Mouse (Mus musculus) limb, embryonic 13.5 days (tissue): ENCODE measurements around the gene Spef1. TPM values are rescaled to one million over a fixed set of nuclear protein-coding genes. Genes with fewer than 3 reads are reported as not detected.

Experiments
- ATAC-seq: fragments of 200-750 bp; cut with Nextera tagmentation; 2 replicates; pipeline ENCODE4 v1.8.0; 2017; ENCODE audit warnings: low read depth, moderate number of reproducible peaks, moderate TSS enrichment; ENCODE audit not compliant: low FRiP score
- H3K27ac ChIP-seq: fragments of 300-500 bp; sonication (generic); 2 replicates; pipeline ENCODE4 v1.5.1; 2015; ENCODE audit warnings: inconsistent platforms, mild to moderate bottlenecking, moderate library complexity
- H3K27me3 ChIP-seq: fragments of 300-500 bp; sonication (generic); 2 replicates; pipeline ENCODE4 v1.6.1; 2015; ENCODE audit warnings: mild to moderate bottlenecking, inconsistent platforms
- H3K36me3 ChIP-seq: fragments of 300-500 bp; sonication (generic); 2 replicates; pipeline ENCODE4 v1.6.1; 2015; ENCODE audit warnings: inconsistent platforms, mild to moderate bottlenecking, moderate library complexity
- H3K4me1 ChIP-seq: fragments of 300-500 bp; sonication (generic); 2 replicates; pipeline ENCODE4 v1.6.1; 2015; ENCODE audit warnings: inconsistent platforms
- H3K4me2 ChIP-seq: fragments of 300-500 bp; sonication (generic); replicated peaks from 2 replicates; pipeline ENCODE4 v1.6.1; 2015; ENCODE audit warnings: inconsistent platforms, mild to moderate bottlenecking, moderate library complexity
- H3K4me3 ChIP-seq: fragments of 300-500 bp; sonication (generic); 2 replicates; pipeline ENCODE4 v1.5.1; 2015; ENCODE audit warnings: moderate library complexity, mild to moderate bottlenecking, inconsistent platforms
- H3K9ac ChIP-seq: fragments of 300-500 bp; sonication (generic); 2 replicates; pipeline ENCODE4 v1.6.1; 2015; ENCODE audit warnings: mild to moderate bottlenecking, inconsistent platforms
- H3K9me3 ChIP-seq: fragments of 300-500 bp; sonication (generic); 2 replicates; pipeline ENCODE4 v1.6.1; 2016; ENCODE audit warnings: inconsistent platforms
- WGBS: fragments of 180-500 bp; shearing (Covaris S2); methylation state at CpG from one replicate; pipeline ENCODE4 v1.1.7; 2015; 5-methylcytosine and 5-hydroxymethylcytosine counted together
- polyA plus RNA-seq: library from polyadenylated mRNA; unstranded; fragments of >200 nt; fragmentation: Nextera tagmentation; extraction: Ambion mirVana; gene quantifications from 2 replicates; pipeline ENCODE4 v1.2.1, GENCODE M21; 2015

Gene Spef1
- polyA plus RNA-seq, 1 experiment from 2014 or later = 5.5 TPM

DNA sequence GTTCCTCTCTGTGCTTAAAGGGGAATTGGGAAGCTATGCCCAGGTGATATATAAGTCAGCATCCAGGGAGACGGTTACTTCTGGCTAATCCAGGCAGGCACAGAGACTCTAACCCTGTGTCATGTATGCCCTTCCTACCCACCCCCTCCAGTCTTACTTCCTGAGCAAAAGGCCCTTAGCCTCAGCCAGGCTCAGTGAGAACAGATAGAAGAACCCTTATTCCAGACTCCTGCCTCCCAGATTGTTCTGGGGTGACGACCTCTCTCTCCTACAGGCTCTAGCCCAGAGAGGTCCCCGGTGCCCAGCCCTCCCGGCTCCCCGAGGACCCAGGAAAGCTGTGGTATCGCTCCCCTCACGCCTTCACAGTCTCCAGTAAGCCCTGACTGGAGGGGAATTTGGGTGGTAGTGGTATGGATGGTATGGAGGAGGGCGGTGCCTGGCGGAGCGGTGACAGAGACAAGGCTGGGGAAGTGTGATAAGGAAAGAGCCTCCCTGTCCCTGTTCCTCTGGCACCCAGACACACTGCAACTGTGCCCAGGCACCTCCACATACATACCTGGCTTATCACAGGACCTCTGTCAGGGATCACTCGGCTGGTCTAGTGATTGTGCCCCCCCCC is 51.5 kb downstream of the Spef1 start:
- peak overlapping the region; percentile 31; the same call in 1 of the 2 replicates for H3K9ac ChIP-seq
- ATAC-seq = no peak

DNA sequence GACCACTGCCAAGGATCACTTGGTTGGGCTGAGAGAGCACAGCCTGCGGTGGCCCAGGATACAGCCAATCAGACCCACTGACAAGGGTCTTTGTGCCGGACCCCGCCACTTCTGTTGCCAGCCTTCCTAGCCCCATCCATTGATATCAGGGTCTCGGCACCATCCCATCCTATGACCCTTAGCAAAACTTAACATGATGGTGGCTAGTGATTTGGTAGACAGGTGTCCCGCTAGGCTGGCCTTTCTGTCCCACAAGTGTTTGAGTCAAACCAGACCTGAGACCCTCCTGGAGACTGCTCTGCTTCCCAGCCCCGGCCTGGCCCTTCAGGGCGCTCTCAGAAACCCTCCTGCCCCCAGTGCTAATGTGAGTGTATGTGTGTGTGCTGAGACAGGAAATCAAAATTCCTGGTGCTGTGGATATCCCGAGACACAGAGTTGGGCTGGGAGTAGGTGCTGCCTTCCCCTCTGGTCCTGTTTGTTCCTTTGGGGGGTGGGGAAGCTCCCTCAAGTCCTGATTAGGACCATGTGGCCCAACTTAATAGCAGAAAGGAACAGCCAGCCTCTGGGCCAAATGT is 52.2 kb downstream of the Spef1 start:
- peaks cover 12% of the 10 kb centered on the region; the same call in 1 of the 2 replicates for H3K4me1 ChIP-seq
- H3K36me3 ChIP-seq = peaks cover 70% of the 10 kb centered on the region
- ATAC-seq = no peak
- WGBS = 68% methylated on average over 8 of the region's 8 CpGs
- H3K27me3 ChIP-seq = no peaks in the 10 kb centered on the region
- no peak overlapping the region for H3K4me3 ChIP-seq
- no peaks in the 10 kb centered on the region for H3K9me3 ChIP-seq
- H3K27ac ChIP-seq = no peak overlapping the region
- peak overlapping the region; percentile 31; the same call in 1 of the 2 replicates for H3K9ac ChIP-seq
- no peak overlapping the region for H3K4me2 ChIP-seq

More for the DNA sequence above, 51.5 kb downstream of the Spef1 start:
- H3K27me3 ChIP-seq = no peaks in the 10 kb centered on the region
- H3K4me3 ChIP-seq = no peak overlapping the region
- H3K4me1 ChIP-seq = peaks cover 12% of the 10 kb centered on the region; the same call in 1 of the 2 replicates
- peaks cover 77% of the 10 kb centered on the region for H3K36me3 ChIP-seq
- no peak overlapping the region for H3K27ac ChIP-seq
- 66% methylated on average over 11 of the region's 11 CpGs for WGBS
- H3K4me2 ChIP-seq = no peak overlapping the region
- no peaks in the 10 kb centered on the region for H3K9me3 ChIP-seq

DNA sequence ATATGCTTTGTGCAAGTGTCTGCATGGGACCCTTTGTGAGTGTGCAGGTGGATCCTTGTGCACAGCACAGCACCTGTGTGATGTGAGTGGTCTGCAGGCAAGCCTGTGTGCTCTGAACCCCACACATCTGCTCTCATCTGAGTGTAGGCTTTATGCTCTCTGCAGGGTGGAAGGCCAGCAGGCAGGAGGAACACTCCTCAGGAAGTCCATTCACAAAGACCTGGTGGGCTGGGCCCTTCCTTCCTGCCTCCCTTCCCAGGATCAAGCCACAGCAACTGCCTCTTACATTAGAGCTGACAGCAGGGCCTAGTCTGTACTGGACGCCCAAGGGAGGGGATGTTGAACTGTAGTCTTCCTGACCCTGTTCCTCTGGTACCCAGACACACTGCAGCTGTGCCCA is 52.7 kb downstream of the Spef1 start:
- Histone ChIP-seq H3K4me2 (no peak overlapping the region), H3K4me3 (no peak overlapping the region), H3K36me3 (peaks cover 65% of the 10 kb centered on the region), H3K9ac (no peak overlapping the region), H3K9me3 (no peaks in the 10 kb centered on the region), H3K27me3 (no peaks in the 10 kb centered on the region), H3K27ac (no peak overlapping the region), H3K4me1 (peaks cover 12% of the 10 kb centered on the region)
- WGBS = 50% methylated on average over 1 of the region's 1 CpGs
- no peak for ATAC-seq

DNA sequence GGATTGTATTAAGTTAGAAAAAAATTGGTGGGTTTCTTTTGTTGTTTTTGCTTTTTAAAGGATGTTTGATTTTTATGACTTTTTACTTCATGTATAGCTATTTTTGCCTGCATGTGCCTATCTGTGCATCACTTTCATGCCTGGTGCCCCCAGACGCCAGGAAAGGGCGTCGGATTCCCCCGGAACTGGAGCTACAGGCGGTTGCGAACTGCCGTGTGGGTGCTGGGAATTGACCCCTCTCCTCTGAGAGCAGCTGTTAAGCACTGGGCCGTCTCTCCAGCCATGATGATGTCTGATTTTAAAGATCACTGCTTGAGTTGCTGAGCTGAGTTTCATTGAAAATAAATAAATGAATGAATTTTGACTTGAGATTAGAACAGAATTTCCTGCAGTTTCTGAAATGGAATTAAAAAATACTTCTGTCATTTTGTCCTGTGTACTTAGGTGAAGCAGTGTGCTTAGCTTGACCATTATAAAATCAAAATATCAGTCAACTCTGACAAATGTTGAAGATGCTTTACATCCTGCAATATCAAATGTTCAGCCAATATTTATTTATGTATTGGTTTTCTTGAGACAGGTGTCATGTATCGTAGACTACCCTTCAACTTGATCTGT is 54.0 kb downstream of the Spef1 start, which contains the start of gene Gm11037:
Gm11037 (plus strand) TSS at position 568 of the 618 bp plus-strand sequence.
- ATAC-seq = no peak
- Histone ChIP-seq H3K27me3 (no peaks in the 10 kb centered on the region), H3K9me3 (no peaks in the 10 kb centered on the region), H3K4me3 (no peak within 1 kb of the TSS), H3K36me3 (peaks cover 51% of the 10 kb centered on the region), H3K9ac (no peak within 1 kb of the TSS), H3K27ac (no peak within 1 kb of the TSS), H3K4me1 (peaks cover 24% of the 10 kb centered on the region), H3K4me2 (no peak within 1 kb of the TSS)
- 74% methylated on average over 9 of the region's 9 CpGs for WGBS

DNA sequence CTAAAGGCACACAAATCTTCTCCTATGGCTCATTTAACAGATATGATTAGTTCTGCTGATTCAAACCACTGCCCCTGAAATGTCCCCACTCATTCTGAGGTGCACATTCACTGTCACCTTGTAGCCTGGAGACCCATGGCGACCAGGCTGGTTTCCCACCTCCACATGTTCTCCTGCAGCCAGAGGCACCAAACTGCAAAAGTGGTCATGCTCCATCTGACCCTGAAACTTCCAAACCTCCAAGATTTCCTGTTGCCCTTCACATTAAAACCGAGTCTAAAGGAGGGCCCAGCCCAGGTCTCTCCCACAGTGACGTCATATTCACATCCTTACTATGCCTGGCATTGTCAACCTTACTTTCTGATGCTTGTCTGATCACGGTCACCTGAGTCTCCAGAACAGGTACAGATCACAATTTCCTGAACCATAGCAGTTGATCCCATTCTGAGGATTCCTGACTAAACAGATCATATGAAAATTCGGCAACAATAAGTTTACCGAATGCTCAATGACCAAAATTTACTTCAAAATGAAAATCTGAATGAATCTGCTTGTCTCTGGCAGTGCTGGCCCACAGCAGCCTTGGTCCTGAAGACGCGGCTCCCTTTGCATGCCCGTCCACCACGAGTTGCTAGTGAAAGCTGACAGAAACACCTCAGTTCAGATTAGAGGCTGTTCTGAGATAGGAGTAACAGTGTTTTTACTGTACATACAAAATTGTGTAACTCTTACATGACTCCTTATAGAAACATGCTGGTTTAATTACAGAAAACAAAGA is 54.8 kb downstream of the Spef1 start:
- H3K4me3 ChIP-seq = no peak overlapping the region
- no peak overlapping the region for H3K27ac ChIP-seq
- no peak for ATAC-seq
- no peaks in the 10 kb centered on the region for H3K9me3 ChIP-seq
- peaks cover 29% of the 10 kb centered on the region for H3K4me1 ChIP-seq
- H3K27me3 ChIP-seq = no peaks in the 10 kb centered on the region
- H3K36me3 ChIP-seq = peaks cover 44% of the 10 kb centered on the region
- H3K9ac ChIP-seq = no peak overlapping the region
- no peak overlapping the region for H3K4me2 ChIP-seq
- WGBS = 82% methylated on average over 10 of the region's 10 CpGs

DNA sequence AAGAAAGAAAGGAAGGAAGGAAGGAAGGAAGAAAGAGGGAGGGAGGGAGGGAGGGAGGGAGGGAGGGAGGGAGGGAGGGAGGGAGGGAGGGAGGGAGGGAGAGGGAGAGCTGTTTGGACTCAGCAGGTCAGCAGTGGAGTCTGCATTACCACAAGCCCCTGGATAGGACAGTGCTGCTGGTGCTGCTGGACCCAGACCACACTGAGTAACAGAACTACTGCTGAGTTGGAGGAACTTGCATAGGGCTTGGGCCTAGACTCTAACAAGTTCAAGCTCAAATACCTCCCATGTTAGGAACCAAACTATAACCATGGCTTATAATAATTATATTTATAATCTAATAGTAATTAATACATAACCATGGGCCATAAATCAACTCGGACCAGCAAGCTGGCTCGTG is 56.2 kb downstream of the Spef1 start:
- no peaks in the 10 kb centered on the region for H3K9me3 ChIP-seq
- H3K4me1 ChIP-seq = peaks cover 42% of the 10 kb centered on the region
- no peak overlapping the region for H3K4me2 ChIP-seq

DNA sequence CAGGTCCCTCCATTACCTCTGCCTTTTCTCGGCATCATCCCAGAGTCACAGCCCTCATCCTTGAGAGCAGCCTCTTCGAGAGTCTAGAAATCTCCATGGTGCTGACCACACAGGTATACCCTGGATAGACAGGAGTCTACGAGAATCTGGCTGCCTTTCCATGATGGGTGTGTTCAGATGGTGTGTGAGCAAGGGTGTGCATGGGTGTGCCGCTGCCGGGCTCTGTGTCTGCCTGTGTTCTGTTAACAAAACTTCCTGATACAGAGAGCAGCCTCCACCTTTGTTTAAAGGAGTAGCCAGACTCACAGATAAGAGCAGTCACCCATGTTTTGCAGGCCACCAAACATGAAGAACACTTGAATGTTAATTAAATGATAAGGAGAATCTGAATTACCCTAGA is 57.2 kb downstream of the Spef1 start:
- H3K4me2 ChIP-seq = peak overlapping the region; percentile 81; the same call in 1 of the 2 replicates
- no peaks in the 10 kb centered on the region for H3K9me3 ChIP-seq
- H3K4me3 ChIP-seq = no peak overlapping the region
- H3K27me3 ChIP-seq = no peaks in the 10 kb centered on the region
- peaks cover 39% of the 10 kb centered on the region for H3K4me1 ChIP-seq
- peaks cover 20% of the 10 kb centered on the region for H3K36me3 ChIP-seq
- no peak for ATAC-seq
- WGBS = 87% methylated on average over 5 of the region's 5 CpGs
- H3K27ac ChIP-seq = no peak overlapping the region
- no peak overlapping the region for H3K9ac ChIP-seq

More for the DNA sequence above, 56.2 kb downstream of the Spef1 start:
- Histone ChIP-seq H3K9ac (no peak overlapping the region), H3K4me3 (no peak overlapping the region), H3K36me3 (peaks cover 30% of the 10 kb centered on the region), H3K27me3 (no peaks in the 10 kb centered on the region), H3K27ac (no peak overlapping the region)
- WGBS = 83% methylated on average over 2 of the region's 2 CpGs
- ATAC-seq = no peak

DNA sequence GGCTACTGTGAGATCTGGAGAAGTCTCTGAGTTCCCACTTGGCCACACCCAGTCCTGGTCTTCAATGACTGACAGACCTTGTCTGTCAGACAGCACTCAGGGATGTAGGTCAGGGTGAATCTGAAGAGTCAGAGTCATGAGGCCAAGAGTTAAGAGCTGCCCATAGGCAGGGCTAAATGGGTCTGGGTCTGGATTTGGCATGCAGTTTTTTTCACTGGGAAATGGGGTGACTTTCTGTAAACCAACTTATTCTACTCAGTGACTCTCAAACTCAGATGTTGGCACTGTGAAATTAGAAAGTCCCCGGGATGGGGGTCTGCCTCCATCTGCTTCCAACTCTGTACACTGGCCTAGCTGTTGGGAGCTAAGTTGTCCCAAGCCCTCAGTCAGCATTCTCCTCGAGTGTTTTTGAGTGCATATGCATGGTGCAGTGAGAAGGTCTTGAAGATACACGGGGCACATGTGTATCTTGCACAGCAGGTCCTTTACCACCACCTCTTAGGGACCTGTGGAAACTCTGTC is 58.4 kb downstream of the Spef1 start:
- ATAC-seq = no peak
- Histone ChIP-seq H3K4me3 (peak overlapping the region; percentile 81), H3K9ac (peak overlapping the region; percentile 93; the same call in 1 of the 2 replicates), H3K4me2 (peak overlapping the region; percentile 81), H3K27ac (no peak overlapping the region), H3K36me3 (peaks cover 11% of the 10 kb centered on the region), H3K9me3 (no peaks in the 10 kb centered on the region), H3K27me3 (no peaks in the 10 kb centered on the region), H3K4me1 (peaks cover 39% of the 10 kb centered on the region)
- WGBS = 85% methylated on average over 3 of the region's 3 CpGs

DNA sequence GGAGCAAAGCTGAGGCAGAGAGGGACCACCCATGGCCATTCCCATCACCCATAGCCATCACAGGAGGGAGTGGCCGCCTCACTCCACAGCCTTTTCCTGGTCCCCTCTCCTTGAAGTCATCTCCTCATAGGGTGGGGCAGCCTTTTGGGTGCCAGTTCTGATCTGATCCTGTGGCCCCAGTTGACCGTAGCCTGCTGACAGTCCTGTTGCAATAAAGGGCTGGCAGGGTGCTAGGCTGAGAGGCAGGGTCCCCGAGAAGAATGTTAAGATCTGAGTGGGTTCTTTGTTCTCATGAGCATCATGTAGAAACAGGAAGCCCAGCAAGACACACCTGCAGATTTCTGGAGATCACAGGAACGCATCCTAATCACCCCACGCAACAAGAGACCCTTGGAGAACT is 58.9 kb downstream of the Spef1 start:
- Histone ChIP-seq H3K4me1 (peaks cover 39% of the 10 kb centered on the region), H3K9ac (peak overlapping the region; percentile 93), H3K27ac (0 out of 2 replicates have a peak overlapping the region, but pooled peaks have one; percentile 94), H3K4me2 (peak overlapping the region; percentile 81), H3K36me3 (peaks cover 11% of the 10 kb centered on the region), H3K9me3 (no peaks in the 10 kb centered on the region), H3K27me3 (no peaks in the 10 kb centered on the region), H3K4me3 (peak overlapping the region; percentile 81)
- WGBS = 84% methylated on average over 5 of the region's 5 CpGs
- ATAC-seq = no peak

DNA sequence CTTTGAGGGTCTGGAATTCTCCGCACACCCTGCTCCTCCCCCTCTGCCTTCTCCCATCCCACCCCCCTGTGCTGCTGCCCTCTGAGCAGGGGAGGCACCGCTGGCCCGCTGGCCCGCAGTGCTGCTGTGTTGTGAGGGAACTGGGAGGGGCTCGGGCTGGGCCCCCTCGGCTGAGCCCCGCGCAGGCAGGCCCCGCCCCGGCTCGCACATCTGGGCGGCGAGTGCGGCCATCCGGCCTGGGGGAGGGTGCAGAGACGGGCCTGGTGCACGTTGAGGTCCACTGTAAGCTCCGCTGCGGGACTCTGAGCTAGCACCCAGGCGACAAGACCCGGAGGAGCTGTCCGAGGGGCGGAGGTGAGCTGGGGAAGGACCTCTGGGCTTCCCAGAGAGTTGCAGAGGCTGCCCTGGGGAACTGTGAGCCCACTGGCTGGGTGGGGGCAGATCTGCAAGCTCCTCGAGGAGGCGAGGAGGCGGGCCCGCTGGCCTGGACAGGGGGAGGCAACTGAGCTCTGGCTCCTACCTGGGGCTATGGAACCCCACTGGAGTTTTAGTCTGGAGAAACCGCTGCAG is 59.8 kb downstream of the Spef1 start, which contains the start of gene Hspa12b:
Hspa12b (plus strand) TSS at position 120 of the 570 bp plus-strand sequence.
- Histone ChIP-seq H3K9ac (peak within 1 kb of the TSS; percentile 93), H3K27ac (peak within 1 kb of the TSS; percentile 94), H3K4me1 (peaks cover 36% of the 10 kb centered on the region), H3K9me3 (no peaks in the 10 kb centered on the region), H3K4me2 (peak within 1 kb of the TSS; percentile 81), H3K27me3 (no peaks in the 10 kb centered on the region), H3K36me3 (peaks cover 10% of the 10 kb centered on the region), H3K4me3 (peak within 1 kb of the TSS; percentile 81)
- ATAC-seq = peak; percentile 96
- WGBS = under 1% methylated on average over 28 of the region's 28 CpGs
